Mouse (Mus musculus) neural tube, embryonic 11.5 days (tissue): ENCODE results near the gene Akap8l. TPM values are rescaled to one million over a fixed set of nuclear protein-coding genes. Genes with fewer than 3 reads are reported as not detected.

Experiments used
- ATAC-seq: fragments of 200-750 bp; cut with Nextera tagmentation; 2 replicates; pipeline ENCODE4 v1.8.0; 2017; ENCODE audit warnings: moderate number of reproducible peaks, mild to moderate bottlenecking, moderate TSS enrichment, moderate library complexity; ENCODE audit not compliant: insufficient read depth, low FRiP score, low TSS enrichment
- DNase-seq: peaks from one replicate; pipeline ENCODE4 v3.0.0-alpha.2; 2015; ENCODE audit warnings: low spot score
- H3K27ac ChIP-seq: fragments of 300-500 bp; sonication (generic); 2 replicates; pipeline ENCODE4 v1.5.1; 2014; ENCODE audit warnings: low read depth, mild to moderate bottlenecking, low read length
- H3K27me3 ChIP-seq: fragments of 300-500 bp; sonication (generic); 2 replicates; pipeline ENCODE4 v1.6.1; 2014; ENCODE audit warnings: mild to moderate bottlenecking, low read length, mixed read lengths; ENCODE audit not compliant: control insufficient read depth, insufficient read depth
- H3K36me3 ChIP-seq: fragments of 300-500 bp; sonication (generic); 2 replicates; pipeline ENCODE4 v1.6.1; 2014; ENCODE audit warnings: mild to moderate bottlenecking, low read length, moderate library complexity, mixed read lengths; ENCODE audit not compliant: control insufficient read depth, insufficient read depth
- H3K4me1 ChIP-seq: fragments of 300-500 bp; sonication (generic); 2 replicates; pipeline ENCODE4 v1.6.1; 2014; ENCODE audit warnings: low read length, mixed read lengths; ENCODE audit not compliant: control insufficient read depth, insufficient read depth
- H3K4me2 ChIP-seq: fragments of 300-500 bp; sonication (generic); 2 replicates; pipeline ENCODE4 v1.6.1; 2014; ENCODE audit warnings: low read depth, mild to moderate bottlenecking, moderate library complexity
- H3K4me3 ChIP-seq: fragments of 300-500 bp; sonication (generic); 2 replicates; pipeline ENCODE4 v1.5.1; 2014; ENCODE audit warnings: low read depth, low read length
- H3K9ac ChIP-seq: fragments of 300-500 bp; sonication (generic); 2 replicates; pipeline ENCODE4 v1.6.1; 2014; ENCODE audit warnings: mild to moderate bottlenecking, low read length
- H3K9me3 ChIP-seq: fragments of 300-500 bp; sonication (generic); 2 replicates; pipeline ENCODE4 v1.6.1; 2016; ENCODE audit warnings: low read length; ENCODE audit not compliant: control insufficient read depth
- WGBS: fragments of 180-500 bp; shearing (Covaris S2); extraction: QIAGEN DNeasy Blood & Tissue Kit; methylation state at CpG from one replicate; pipeline ENCODE4 v1.1.7; 2014; 5-methylcytosine and 5-hydroxymethylcytosine counted together
- polyA plus RNA-seq: library from polyadenylated mRNA; unstranded; fragments of >200 nt; fragmentation: Nextera tagmentation; extraction: Ambion mirVana; gene quantifications from 2 replicates; pipeline ENCODE4 v1.2.1, GENCODE M21; 2014

Akap8l gene
- polyA plus RNA-seq, 1 experiment from 2014 or later = 73.2 TPM

DNA sequence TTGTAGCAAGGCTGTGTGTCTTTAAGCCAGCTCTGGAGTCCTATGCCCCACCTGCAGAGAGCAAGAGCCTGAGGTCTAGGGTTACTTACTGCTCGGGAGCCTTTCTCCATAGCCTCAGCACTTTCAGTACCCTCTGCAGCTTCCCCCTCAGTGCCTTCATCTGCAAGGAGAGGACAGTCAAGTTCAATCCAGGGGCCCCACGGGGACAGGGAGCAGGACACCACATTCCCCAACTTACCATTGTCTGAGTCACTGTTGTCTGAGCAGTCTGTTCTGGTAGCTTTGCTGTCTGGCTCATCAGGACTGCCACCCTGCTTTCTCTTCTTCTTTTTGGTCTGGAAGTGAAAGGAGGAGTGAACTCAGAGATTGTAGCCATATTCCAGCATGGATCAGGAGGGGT lies 14.5 kb downstream of the Akap8l start:
- H3K9me3 ChIP-seq = no peaks in the 10 kb centered on the region
- H3K36me3 ChIP-seq = peaks cover 25% of the 10 kb centered on the region
- H3K27me3 ChIP-seq = no peaks in the 10 kb centered on the region
- H3K4me3 ChIP-seq = no peak overlapping the region
- ATAC-seq (no peak), DNase-seq (no peak)
- 88% methylated on average over 2 of the region's 2 CpGs for WGBS
- H3K27ac ChIP-seq = no peak overlapping the region
- H3K4me1 ChIP-seq = no peaks in the 10 kb centered on the region
- no peak overlapping the region for H3K4me2 ChIP-seq
- H3K9ac ChIP-seq = no peak overlapping the region

- Histone ChIP-seq H3K4me3 (no peak overlapping the region), H3K4me1 (no peaks in the 10 kb centered on the region), H3K27me3 (no peaks in the 10 kb centered on the region), H3K4me2 (no peak overlapping the region), H3K9me3 (no peaks in the 10 kb centered on the region), H3K9ac (no peak overlapping the region), H3K27ac (no peak overlapping the region), H3K36me3 (peaks cover 25% of the 10 kb centered on the region)
- no peak for DNase-seq
- WGBS = 94% methylated on average over 12 of the region's 12 CpGs
- no peak for ATAC-seq
Observed at GRCm38 (mm10) chr17:32334921-32335320, 15.5 kb downstream of the Akap8l start.

GRCm38 (mm10) chr17:32333675-32334303 lies 16.6 kb downstream of the Akap8l start:
- DNase-seq (no peak), ATAC-seq (no peak)
- H3K4me1 ChIP-seq = no peaks in the 10 kb centered on the region
- peaks cover 25% of the 10 kb centered on the region for H3K36me3 ChIP-seq
- 92% methylated on average over 31 of the region's 31 CpGs for WGBS
- no peak overlapping the region for H3K9ac ChIP-seq
- H3K4me3 ChIP-seq = no peak overlapping the region
- H3K9me3 ChIP-seq = no peaks in the 10 kb centered on the region
- no peak overlapping the region for H3K4me2 ChIP-seq
- no peaks in the 10 kb centered on the region for H3K27me3 ChIP-seq
- H3K27ac ChIP-seq = no peak overlapping the region

- Histone ChIP-seq H3K4me2 (no peak overlapping the region), H3K27ac (no peak overlapping the region), H3K4me3 (no peak overlapping the region), H3K4me1 (no peaks in the 10 kb centered on the region; the same call in 1 of the 2 replicates), H3K27me3 (no peaks in the 10 kb centered on the region), H3K9me3 (no peaks in the 10 kb centered on the region), H3K36me3 (peaks cover 4% of the 10 kb centered on the region; the same call in 1 of the 2 replicates), H3K9ac (no peak overlapping the region)
- DNase-seq = no peak
- ATAC-seq = no peak
Observed at GRCm38 (mm10) chr17:32327501-32327900, 22.9 kb downstream of the Akap8l start.

- WGBS = 91% methylated on average over 1 of the region's 1 CpGs
- Histone ChIP-seq H3K36me3 (peaks cover 4% of the 10 kb centered on the region), H3K9ac (no peak overlapping the region), H3K27me3 (no peaks in the 10 kb centered on the region), H3K27ac (no peak overlapping the region), H3K4me1 (peaks cover 11% of the 10 kb centered on the region; the same call in 1 of the 2 replicates), H3K9me3 (no peaks in the 10 kb centered on the region), H3K4me3 (no peak overlapping the region), H3K4me2 (no peak overlapping the region)
- no peak for DNase-seq
- no peak for ATAC-seq
Observed at GRCm38 (mm10) chr17:32322809-32323208, 27.6 kb downstream of the Akap8l start.

DNA sequence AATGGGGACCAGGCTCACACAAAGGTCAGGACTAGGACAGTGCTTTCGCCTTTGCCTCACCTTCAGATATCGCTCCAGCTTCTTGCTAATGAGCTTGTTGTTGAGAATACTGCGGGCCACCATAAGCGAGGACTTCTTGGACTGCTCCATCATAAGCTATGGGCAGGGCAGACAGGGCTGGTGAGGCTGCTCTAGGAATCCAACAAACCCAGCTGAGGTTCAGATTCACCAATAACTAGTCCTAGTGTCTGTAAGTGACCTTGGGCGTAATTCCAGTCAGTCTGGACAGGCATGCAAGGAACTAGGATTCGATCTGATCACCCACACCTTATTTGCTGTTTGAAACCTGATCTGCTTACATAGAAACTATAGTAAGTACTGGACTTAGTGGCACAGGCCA lies 28.6 kb downstream of the Akap8l start:
- peak overlapping the region; percentile 93 for H3K4me2 ChIP-seq
- WGBS = 24% methylated on average over 6 of the region's 6 CpGs
- no peak for ATAC-seq
- peaks cover 11% of the 10 kb centered on the region; the same call in 1 of the 2 replicates for H3K4me1 ChIP-seq
- no peak for DNase-seq
- peak overlapping the region; percentile 73 for H3K9ac ChIP-seq
- H3K27me3 ChIP-seq = no peaks in the 10 kb centered on the region
- peaks cover 13% of the 10 kb centered on the region for H3K36me3 ChIP-seq
- H3K4me3 ChIP-seq = peak overlapping the region; percentile 87
- peak overlapping the region; percentile 94 for H3K27ac ChIP-seq
- H3K9me3 ChIP-seq = no peaks in the 10 kb centered on the region

GRCm38 (mm10) chr17:32321390-32321734 lies 29.0 kb downstream of the Akap8l start:
- Histone ChIP-seq H3K9me3 (no peaks in the 10 kb centered on the region), H3K27ac (peak overlapping the region; percentile 94), H3K36me3 (peaks cover 17% of the 10 kb centered on the region), H3K4me2 (peak overlapping the region; percentile 93), H3K4me3 (peak overlapping the region; percentile 87), H3K4me1 (peaks cover 11% of the 10 kb centered on the region; the same call in 1 of the 2 replicates), H3K27me3 (no peaks in the 10 kb centered on the region), H3K9ac (peak overlapping the region; percentile 73)
- 0% methylated on average over 21 of the region's 23 CpGs for WGBS
- DNase-seq (no peak), ATAC-seq (peak; percentile 79)

DNA sequence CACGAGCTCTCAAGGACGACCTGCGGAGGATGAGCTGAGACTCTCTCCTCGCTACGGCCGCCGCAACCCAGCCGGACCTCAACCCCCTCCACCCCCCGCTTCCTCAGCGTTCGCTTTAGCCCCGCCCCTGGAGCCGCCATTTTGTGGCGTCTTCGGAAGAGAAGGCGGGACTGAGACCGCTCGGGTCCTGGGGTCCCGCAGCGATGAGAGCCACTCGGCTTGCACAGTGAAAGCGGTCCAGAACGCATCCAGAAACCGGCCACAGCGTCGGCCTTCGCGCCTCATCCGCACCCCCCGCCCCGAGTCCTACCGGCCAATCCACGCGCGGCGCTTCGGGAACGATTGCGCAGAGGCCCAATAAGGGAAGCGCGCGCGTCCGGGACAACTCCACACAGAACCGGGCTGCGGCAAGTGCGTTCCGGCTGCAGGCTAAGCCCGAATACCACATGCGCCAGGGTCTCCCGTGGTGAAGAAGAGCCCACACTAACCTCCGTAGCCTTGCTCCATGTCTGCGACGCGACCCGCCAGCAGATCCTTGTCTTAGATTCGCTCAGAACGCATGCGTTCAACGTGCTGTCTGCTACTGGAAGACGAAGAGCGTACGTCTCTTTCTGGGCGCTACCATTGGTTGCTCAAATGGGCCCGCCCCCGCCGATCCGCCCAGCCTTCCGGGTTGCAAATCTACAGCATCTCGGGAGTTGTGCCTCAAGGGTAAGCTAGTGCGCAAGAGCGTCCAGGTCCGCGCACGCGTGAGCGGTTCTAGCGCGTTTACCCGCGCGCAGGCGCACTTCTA lies 29.6 kb downstream of the Akap8l start, which contains the start of gene Akap8:
Gene Akap8 (minus strand): TSS at position 642 of the 793 bp plus-strand sequence.
- Histone ChIP-seq H3K4me2 (peak within 1 kb of the TSS; percentile 93), H3K4me3 (peak within 1 kb of the TSS; percentile 87), H3K4me1 (peaks cover 11% of the 10 kb centered on the region; the same call in 1 of the 2 replicates), H3K27ac (peak within 1 kb of the TSS; percentile 94), H3K9ac (peak within 1 kb of the TSS; percentile 89), H3K27me3 (no peaks in the 10 kb centered on the region), H3K36me3 (peaks cover 19% of the 10 kb centered on the region), H3K9me3 (no peaks in the 10 kb centered on the region)
- DNase-seq (peak; percentile 99), ATAC-seq (peak; percentile 97)
- under 1% methylated on average over 82 of the region's 83 CpGs for WGBS
